Mouse (Mus musculus): Measurements from ENCODE around the gene Kantr.
"Not testable (repeated sequence)": the region's sequence is repeated elsewhere in the genome, so short reads cannot be mapped to it uniquely, and the experiment has no call there.

- TF ChIP-seq GATA1, TAL1 (IDR thresholded peaks at IDR 0.05; ENCODE audit: low read length): not testable (repeated sequence)
Measured at GRCm38 (mm10) chrX:152329400-152329799, 2.1 kb upstream of the Kantr start.

All from erythroblast, embryonic 14.5 days (primary cell).